Mouse (Mus musculus) forebrain, embryonic 14.5 days (tissue): ENCODE measurements around the gene Ptpn3. TPM values are rescaled to one million over a fixed set of nuclear protein-coding genes. Genes with fewer than 3 reads are reported as not detected.
A peak's percentile ranks its signal among the peaks of the same experiment; 100 is the strongest.

Experiments
- ATAC-seq: fragments of 200-750 bp; cut with Nextera tagmentation; 2 replicates; pipeline ENCODE4 v1.8.0; 2017; ENCODE audit warnings: mild to moderate bottlenecking, moderate library complexity
- DNase-seq: peaks from one replicate; pipeline ENCODE4 v3.0.0-alpha.2; 2015; ENCODE audit warnings: low spot score
- H3K27ac ChIP-seq: fragments of 300-500 bp; sonication (generic); 2 replicates; pipeline ENCODE4 v1.5.1; 2014; ENCODE audit warnings: low read depth, mild to moderate bottlenecking, control low read depth, low read length, moderate library complexity
- H3K27me3 ChIP-seq: fragments of 300-500 bp; sonication (generic); replicated peaks from 2 replicates; pipeline ENCODE4 v1.6.1; 2014; ENCODE audit warnings: low read length, control low read depth, mixed read lengths; ENCODE audit not compliant: control insufficient read depth, insufficient read depth
- H3K36me3 ChIP-seq: fragments of 300-500 bp; sonication (generic); 2 replicates; pipeline ENCODE4 v1.6.1; 2014; ENCODE audit warnings: low read length, control low read depth; ENCODE audit not compliant: control insufficient read depth, insufficient read depth
- H3K4me1 ChIP-seq: fragments of 300-500 bp; sonication (generic); 2 replicates; pipeline ENCODE4 v1.6.1; 2014; ENCODE audit warnings: antibody characterized with exemption, low read length, control low read depth; ENCODE audit not compliant: control insufficient read depth, insufficient read depth
- H3K4me2 ChIP-seq: fragments of 300-500 bp; sonication (generic); 2 replicates; pipeline ENCODE4 v1.6.1; 2014; ENCODE audit warnings: mild to moderate bottlenecking, control low read depth, low read length
- H3K4me3 ChIP-seq: fragments of 300-500 bp; sonication (generic); 2 replicates; pipeline ENCODE4 v1.5.1; 2014; ENCODE audit warnings: low read depth, low read length, control low read depth
- H3K9ac ChIP-seq: fragments of 300-500 bp; sonication (generic); 2 replicates; pipeline ENCODE4 v1.6.1; 2014; ENCODE audit warnings: mild to moderate bottlenecking, low read length, control low read depth, moderate library complexity
- H3K9me3 ChIP-seq: fragments of 300-500 bp; sonication (generic); replicated peaks from 2 replicates; pipeline ENCODE4 v1.6.1; 2016; ENCODE audit warnings: low read length, control low read depth, mixed read lengths; ENCODE audit not compliant: control insufficient read depth
- WGBS: fragments of 180-500 bp; shearing (Covaris S2); extraction: QIAGEN DNeasy Blood & Tissue Kit; methylation state at CpG from one replicate; pipeline ENCODE4 v1.1.7; 2014; 5-methylcytosine and 5-hydroxymethylcytosine counted together
- polyA plus RNA-seq: library from polyadenylated mRNA; unstranded; fragments of >200 nt; fragmentation: Nextera tagmentation; extraction: Ambion mirVana; gene quantifications from 2 replicates; pipeline ENCODE4 v1.2.1, GENCODE M21; 2014

Ptpn3 gene
- polyA plus RNA-seq, 1 experiment from 2014 or later, result 0.58 TPM

DNA sequence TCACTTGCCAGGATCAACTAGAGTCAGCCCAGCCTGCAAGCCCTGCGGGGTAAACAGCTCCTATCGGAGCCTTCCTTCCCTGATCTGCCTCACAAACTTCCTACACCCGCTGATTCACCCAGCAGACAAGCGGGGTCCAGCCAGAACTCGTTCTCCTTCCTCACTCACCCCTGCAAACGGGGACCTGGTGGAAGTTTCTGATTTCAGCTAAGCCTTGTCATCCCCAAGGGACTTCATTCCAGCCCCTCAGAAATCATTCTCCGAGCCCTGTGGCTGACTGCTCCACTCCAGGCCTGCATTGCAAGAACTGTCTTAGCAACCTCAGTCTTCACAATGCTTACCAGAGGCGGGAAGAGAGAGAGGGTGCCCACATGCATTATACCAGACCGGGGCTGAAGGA lies 39.8 kb downstream of the Ptpn3 start:
- ATAC-seq (no peak), DNase-seq (no peak)
- no peak overlapping the region for H3K4me3 ChIP-seq
- no peaks in the 10 kb centered on the region for H3K9me3 ChIP-seq
- no peak overlapping the region for H3K27ac ChIP-seq
- no peaks in the 10 kb centered on the region for H3K27me3 ChIP-seq
- H3K9ac ChIP-seq, result no peak overlapping the region
- no peak overlapping the region for H3K4me2 ChIP-seq
- WGBS, result 78% methylated on average over 9 of the region's 9 CpGs
- no peaks in the 10 kb centered on the region for H3K36me3 ChIP-seq
- H3K4me1 ChIP-seq, result no peaks in the 10 kb centered on the region

DNA sequence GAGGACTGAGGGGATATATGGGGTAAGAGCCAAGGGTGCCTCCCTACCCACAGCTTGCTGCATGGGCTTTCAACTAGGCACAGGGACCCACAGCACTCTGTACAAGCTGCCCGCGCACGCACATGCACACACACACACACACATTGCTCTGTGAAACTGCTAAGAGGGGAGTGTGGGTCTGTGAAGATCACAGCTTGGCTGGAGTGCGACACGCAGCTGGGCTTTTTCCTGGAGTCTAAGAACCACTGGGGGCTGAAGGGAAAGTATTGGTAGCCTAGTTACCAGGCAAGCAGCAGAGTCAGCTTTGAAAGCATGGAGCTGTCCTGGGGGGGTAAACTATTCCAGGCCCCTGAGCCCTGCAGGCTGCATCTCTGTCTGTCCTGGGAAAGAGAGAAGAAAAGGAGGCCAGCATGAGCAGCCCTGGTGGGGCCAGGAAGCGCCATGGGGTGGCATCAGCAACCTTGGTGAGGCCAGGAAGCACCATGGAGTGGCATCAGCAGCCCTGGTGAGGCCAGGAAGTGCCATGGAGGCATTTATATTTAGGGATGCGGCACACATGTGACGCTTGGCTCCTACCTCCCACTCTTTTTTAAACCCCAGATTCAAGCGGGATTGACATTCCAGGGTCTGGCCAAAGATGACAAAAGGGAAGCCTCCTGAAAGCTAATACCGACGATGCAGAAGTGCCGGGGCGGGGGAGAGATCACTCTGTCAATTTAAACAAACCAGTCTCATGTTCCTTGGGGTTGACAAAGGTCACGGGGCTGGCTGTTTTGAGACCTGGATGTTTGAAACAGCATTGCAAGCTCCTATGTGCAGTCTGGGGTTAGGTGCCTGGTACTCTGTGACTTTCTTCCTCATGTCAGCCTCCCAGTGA lies 43.2 kb downstream of the Ptpn3 start:
- no peak overlapping the region for H3K4me3 ChIP-seq
- H3K4me1 ChIP-seq, result no peaks in the 10 kb centered on the region
- H3K27me3 ChIP-seq, result no peaks in the 10 kb centered on the region
- no peak overlapping the region for H3K9ac ChIP-seq
- no peaks in the 10 kb centered on the region for H3K36me3 ChIP-seq
- peak; percentile 23; the same call in 1 of the 2 replicates for ATAC-seq
- no peak overlapping the region for H3K4me2 ChIP-seq
- WGBS, result 38% methylated on average over 14 of the region's 14 CpGs
- no peak overlapping the region; the same call in 1 of the 2 replicates for H3K27ac ChIP-seq
- H3K9me3 ChIP-seq, result no peaks in the 10 kb centered on the region
- peak; percentile 23 for DNase-seq

DNA sequence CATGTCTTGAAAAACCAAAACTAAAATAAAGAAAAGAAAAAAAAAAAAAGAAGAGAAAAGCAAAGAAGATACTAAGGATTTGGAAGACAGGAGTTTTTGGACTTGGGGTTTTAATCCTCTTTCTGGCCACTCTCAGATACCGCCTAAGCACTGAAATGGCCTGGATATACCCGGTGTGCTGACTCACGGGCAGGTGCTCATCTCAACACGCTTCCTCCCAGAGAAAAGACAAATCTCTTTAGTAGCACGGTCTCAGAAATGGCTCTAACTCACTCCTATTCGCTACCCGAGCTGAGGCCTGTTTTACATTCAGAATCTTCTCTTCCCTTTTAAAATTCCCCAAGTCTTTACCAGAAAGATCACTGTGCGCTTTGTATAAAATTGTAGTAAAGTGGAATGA lies 44.2 kb downstream of the Ptpn3 start:
- no peak for DNase-seq
- Histone ChIP-seq H3K4me3 (no peak overlapping the region), H3K4me1 (no peaks in the 10 kb centered on the region), H3K27ac (no peak overlapping the region), H3K4me2 (no peak overlapping the region), H3K27me3 (no peaks in the 10 kb centered on the region), H3K9ac (no peak overlapping the region), H3K9me3 (no peaks in the 10 kb centered on the region), H3K36me3 (no peaks in the 10 kb centered on the region)
- WGBS, result 82% methylated on average over 8 of the region's 8 CpGs
- no peak for ATAC-seq

DNA sequence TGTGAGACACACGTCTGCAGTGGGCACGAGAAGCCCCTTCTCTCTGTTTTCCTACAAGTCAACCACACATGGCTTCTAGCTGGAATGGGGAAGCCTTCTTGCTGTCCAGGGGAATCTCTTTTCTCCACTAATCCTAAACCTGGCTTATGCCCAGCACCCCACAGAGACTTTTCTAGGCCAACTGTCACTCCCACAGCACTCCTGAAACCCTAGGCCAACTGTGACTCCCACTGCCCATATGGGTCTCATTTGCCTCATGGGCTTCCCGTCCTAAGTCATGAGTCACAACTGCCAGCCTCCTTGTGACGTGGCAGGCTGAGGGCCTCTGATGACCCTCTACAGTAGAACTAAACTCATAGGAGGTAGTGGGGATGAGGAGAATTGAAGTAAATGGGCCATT lies 44.9 kb downstream of the Ptpn3 start:
- no peaks in the 10 kb centered on the region for H3K27me3 ChIP-seq
- H3K27ac ChIP-seq, result no peak overlapping the region
- no peak overlapping the region for H3K4me3 ChIP-seq
- H3K36me3 ChIP-seq, result no peaks in the 10 kb centered on the region
- H3K9me3 ChIP-seq, result no peaks in the 10 kb centered on the region
- H3K4me1 ChIP-seq, result no peaks in the 10 kb centered on the region
- WGBS, result 91% methylated on average over 4 of the region's 4 CpGs
- no peak overlapping the region for H3K9ac ChIP-seq
- H3K4me2 ChIP-seq, result no peak overlapping the region
- ATAC-seq (no peak), DNase-seq (no peak)

DNA sequence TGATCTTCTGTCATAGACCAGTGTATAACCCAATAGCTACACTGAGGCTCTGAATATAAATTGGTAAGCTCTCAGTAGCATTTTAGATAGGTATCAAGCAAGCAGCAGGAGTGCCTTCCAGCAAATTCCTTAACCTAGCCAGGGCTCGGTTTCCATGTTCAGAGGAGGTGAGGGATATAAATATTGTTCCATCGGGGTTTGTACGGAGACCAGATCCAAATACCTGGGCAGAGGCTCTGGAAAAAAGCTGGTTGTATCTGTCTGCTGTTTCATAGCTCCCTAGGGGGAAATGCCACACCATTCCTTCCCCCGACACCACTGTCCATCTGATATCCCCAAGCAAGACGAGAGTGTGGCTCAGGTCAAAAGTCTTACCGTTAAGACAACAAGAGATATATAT lies 47.2 kb downstream of the Ptpn3 start:
- no peaks in the 10 kb centered on the region for H3K36me3 ChIP-seq
- no peaks in the 10 kb centered on the region for H3K4me1 ChIP-seq
- H3K27ac ChIP-seq, result no peak overlapping the region
- no peaks in the 10 kb centered on the region for H3K9me3 ChIP-seq
- WGBS, result 93% methylated on average over 6 of the region's 6 CpGs
- no peak overlapping the region for H3K4me2 ChIP-seq
- ATAC-seq, result no peak
- DNase-seq, result no peak
- H3K9ac ChIP-seq, result no peak overlapping the region
- H3K4me3 ChIP-seq, result no peak overlapping the region
- H3K27me3 ChIP-seq, result no peaks in the 10 kb centered on the region

DNA sequence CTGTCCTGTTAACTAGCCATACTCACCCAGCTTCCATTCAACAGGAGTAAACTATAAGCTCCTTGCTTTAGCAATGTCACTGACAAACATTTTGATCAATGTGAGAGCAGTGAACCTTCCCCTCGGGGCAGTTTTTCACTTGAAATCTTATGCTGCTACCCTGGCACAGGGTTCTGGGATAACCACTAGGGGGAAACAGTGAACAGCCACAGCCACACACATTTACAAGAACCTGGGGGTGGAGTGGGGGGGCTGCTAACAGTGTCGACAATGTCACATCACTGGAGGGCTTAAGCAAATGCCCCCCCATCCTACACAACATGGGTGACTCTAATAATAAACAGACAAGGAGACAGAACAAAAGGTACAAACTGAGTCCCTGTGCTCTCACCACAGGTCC lies 51.0 kb downstream of the Ptpn3 start:
- no peak overlapping the region for H3K4me3 ChIP-seq
- no peak for ATAC-seq
- H3K4me2 ChIP-seq, result no peak overlapping the region
- no peaks in the 10 kb centered on the region for H3K36me3 ChIP-seq
- H3K27ac ChIP-seq, result no peak overlapping the region
- no peaks in the 10 kb centered on the region for H3K27me3 ChIP-seq
- no peaks in the 10 kb centered on the region for H3K9me3 ChIP-seq
- no peaks in the 10 kb centered on the region for H3K4me1 ChIP-seq
- no peak overlapping the region for H3K9ac ChIP-seq
- WGBS, result 25% methylated on average over 2 of the region's 2 CpGs
- peak; percentile 16 for DNase-seq

DNA sequence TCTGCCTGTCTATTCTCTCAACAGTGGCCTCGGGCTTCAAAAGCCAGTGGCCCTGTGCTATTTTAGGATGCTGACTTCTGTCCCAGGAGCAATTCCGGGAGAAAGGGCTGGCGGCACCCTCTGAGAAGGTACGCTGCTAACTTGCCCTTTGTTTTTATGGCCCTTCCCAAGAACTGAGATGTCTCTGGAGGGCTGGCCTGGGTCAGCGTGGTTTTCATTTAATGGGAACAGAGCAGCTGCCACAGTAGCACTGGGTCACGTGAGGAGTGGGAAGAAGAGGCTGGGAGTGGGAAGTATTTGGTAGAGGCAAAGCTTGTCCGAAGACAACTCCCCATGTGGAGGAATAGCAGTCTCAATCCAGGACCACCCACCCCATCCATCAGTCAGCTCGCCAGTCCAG lies 52.5 kb downstream of the Ptpn3 start:
- 75% methylated on average over 8 of the region's 8 CpGs for WGBS
- no peaks in the 10 kb centered on the region for H3K27me3 ChIP-seq
- H3K4me2 ChIP-seq, result no peak overlapping the region
- H3K27ac ChIP-seq, result no peak overlapping the region
- no peak overlapping the region for H3K9ac ChIP-seq
- no peak for DNase-seq
- no peak for ATAC-seq
- H3K4me1 ChIP-seq, result no peaks in the 10 kb centered on the region
- no peaks in the 10 kb centered on the region for H3K9me3 ChIP-seq
- no peaks in the 10 kb centered on the region for H3K36me3 ChIP-seq
- H3K4me3 ChIP-seq, result no peak overlapping the region

DNA sequence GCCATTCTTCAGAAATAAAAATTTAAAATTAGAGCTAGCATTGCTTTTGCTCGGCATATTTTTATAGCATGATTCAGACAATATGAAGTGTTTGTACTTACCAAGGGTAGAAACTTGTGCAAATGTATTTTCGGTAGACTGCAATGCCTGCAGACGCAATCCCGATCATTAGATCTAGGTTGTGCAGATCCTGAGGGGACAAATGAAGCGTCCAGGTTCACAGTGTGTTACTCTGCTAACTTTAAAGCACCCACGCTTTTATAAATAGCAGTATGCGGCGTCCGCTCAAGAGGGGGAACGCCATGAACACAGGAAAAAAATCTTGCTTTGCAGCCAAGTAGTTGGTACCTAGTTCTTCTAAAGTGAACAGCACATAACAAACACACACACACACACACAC lies 56.8 kb downstream of the Ptpn3 start:
- ATAC-seq (no peak), DNase-seq (no peak)
- WGBS, result 90% methylated on average over 10 of the region's 10 CpGs
- no peak overlapping the region for H3K4me3 ChIP-seq
- H3K27ac ChIP-seq, result no peak overlapping the region
- H3K36me3 ChIP-seq, result no peaks in the 10 kb centered on the region
- no peak overlapping the region for H3K9ac ChIP-seq
- H3K4me2 ChIP-seq, result no peak overlapping the region
- no peaks in the 10 kb centered on the region for H3K4me1 ChIP-seq
- no peaks in the 10 kb centered on the region for H3K9me3 ChIP-seq
- no peaks in the 10 kb centered on the region for H3K27me3 ChIP-seq

DNA sequence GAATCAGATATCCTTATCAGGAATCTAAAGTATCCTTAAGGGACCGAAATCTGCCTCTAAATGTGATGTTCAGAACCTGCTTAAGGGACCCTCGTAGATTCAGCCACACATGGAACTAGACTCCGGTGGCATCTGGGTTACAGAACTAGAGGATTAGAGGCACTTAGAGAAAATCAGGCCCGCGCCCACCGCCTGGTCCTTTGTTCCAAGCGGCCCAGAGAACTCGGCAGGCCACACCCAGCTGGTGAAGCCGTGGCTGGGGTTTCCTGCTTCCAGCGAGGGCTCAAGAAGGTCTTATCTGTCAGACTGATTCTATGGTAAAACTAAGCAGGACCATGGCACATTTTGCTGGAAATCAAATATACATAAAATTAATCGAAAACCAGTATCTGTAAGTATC lies 58.3 kb downstream of the Ptpn3 start:
- no peak for DNase-seq
- Histone ChIP-seq H3K4me3 (no peak overlapping the region), H3K36me3 (no peaks in the 10 kb centered on the region), H3K4me2 (no peak overlapping the region), H3K9me3 (no peaks in the 10 kb centered on the region), H3K27ac (no peak overlapping the region), H3K27me3 (no peaks in the 10 kb centered on the region), H3K9ac (no peak overlapping the region), H3K4me1 (no peaks in the 10 kb centered on the region)
- no peak for ATAC-seq
- 31% methylated on average over 11 of the region's 11 CpGs for WGBS
